Mouse (Mus musculus) bone marrow macrophage, adult 2 months (primary cell): ENCODE results near the gene Rab11fip5. TPM values are rescaled to one million over a fixed set of nuclear protein-coding genes. Genes with fewer than 3 reads are reported as not detected.

Experiments used
- H3K27ac ChIP-seq: 2 replicates; pipeline ENCODE4 v1.5.1; 2012; ENCODE audit warnings: low read depth, low read length; ENCODE audit not compliant: insufficient read depth
- H3K4me1 ChIP-seq: 2 replicates; pipeline ENCODE4 v1.6.1; 2012; ENCODE audit warnings: low read length; ENCODE audit not compliant: control insufficient read depth, insufficient read depth
- H3K4me3 ChIP-seq: 2 replicates; pipeline ENCODE4 v1.5.1; 2012; ENCODE audit warnings: mild to moderate bottlenecking, low read length, moderate library complexity; ENCODE audit not compliant: insufficient read depth
- CTCF ChIP-seq: IDR thresholded peaks from 2 replicates; pipeline ENCODE4 v1.5.1; 2012; ENCODE audit warnings: low read depth, mild to moderate bottlenecking, low read length, moderate library complexity
- POLR2A ChIP-seq: IDR thresholded peaks from 2 replicates; pipeline ENCODE4 v1.6.1; 2012; ENCODE audit warnings: mild to moderate bottlenecking, low read depth, low read length, borderline replicate concordance
- polyA plus RNA-seq: library from polyadenylated mRNA; stranded (reverse); fragments of >200 nt; gene quantifications from 2 replicates; pipeline ENCODE4 v1.2.4, GENCODE M21; 2012; ENCODE audit not compliant: missing spikeins, insufficient read depth, insufficient read length

Gene Rab11fip5
- polyA plus RNA-seq, 1 experiment, result 160 TPM

- TF ChIP-seq POLR2A, result no peak
- no peak for TF ChIP-seq CTCF
- Histone ChIP-seq H3K27ac (peak overlapping the region; percentile 67), H3K4me3 (no peak overlapping the region)
These were observed 49.3 kb downstream of the Rab11fip5 start for GRCm38 (mm10) chr6:85325109-85325508.

GRCm38 (mm10) chr6:85320445-85320866 lies 54.0 kb downstream of the Rab11fip5 start:
- TF ChIP-seq CTCF (no peak), POLR2A (no peak)
- H3K4me3 ChIP-seq, result no peak overlapping the region

More at GRCm38 (mm10) chr6:85325109-85325508, 49.3 kb downstream of the Rab11fip5 start:
- H3K4me1 ChIP-seq, result peaks cover 36% of the 10 kb centered on the region

GRCm38 (mm10) chr6:85316211-85316610 lies 58.2 kb downstream of the Rab11fip5 start:
- TF ChIP-seq POLR2A (no peak), CTCF (no peak)
- Histone ChIP-seq H3K4me1 (peaks cover 11% of the 10 kb centered on the region), H3K4me3 (no peak overlapping the region), H3K27ac (no peak overlapping the region)

More at GRCm38 (mm10) chr6:85320445-85320866, 54.0 kb downstream of the Rab11fip5 start:
- Histone ChIP-seq H3K27ac (no peak overlapping the region), H3K4me1 (peaks cover 31% of the 10 kb centered on the region)

GRCm38 (mm10) chr6:85314064-85314798 lies 60.2 kb downstream of the Rab11fip5 start:
- H3K4me3 ChIP-seq, result no peak overlapping the region
- TF ChIP-seq CTCF, result no peak
- TF ChIP-seq POLR2A, result no peak
- peaks cover 11% of the 10 kb centered on the region for H3K4me1 ChIP-seq
- no peak overlapping the region for H3K27ac ChIP-seq

GRCm38 (mm10) chr6:85307894-85308293 lies 66.5 kb downstream of the Rab11fip5 start:
- TF ChIP-seq POLR2A (no peak), CTCF (no peak)
- peaks cover 8% of the 10 kb centered on the region for H3K4me1 ChIP-seq
- H3K27ac ChIP-seq, result no peak overlapping the region
- H3K4me3 ChIP-seq, result no peak overlapping the region

- no peak overlapping the region for H3K4me3 ChIP-seq
- TF ChIP-seq CTCF (no peak), POLR2A (no peak)
- H3K27ac ChIP-seq, result no peak overlapping the region; the same call in 1 of the 2 replicates
- peaks cover 18% of the 10 kb centered on the region for H3K4me1 ChIP-seq
These were observed 68.1 kb downstream of the Rab11fip5 start for GRCm38 (mm10) chr6:85306375-85306774.

- peaks cover 18% of the 10 kb centered on the region for H3K4me1 ChIP-seq
- no peak overlapping the region for H3K4me3 ChIP-seq
- no peak overlapping the region for H3K27ac ChIP-seq
- TF ChIP-seq POLR2A (no peak), CTCF (no peak)
These were observed 68.6 kb downstream of the Rab11fip5 start for GRCm38 (mm10) chr6:85305826-85306225.

GRCm38 (mm10) chr6:85304966-85305365 lies 69.5 kb downstream of the Rab11fip5 start:
- Histone ChIP-seq H3K4me3 (no peak overlapping the region), H3K4me1 (peaks cover 18% of the 10 kb centered on the region), H3K27ac (no peak overlapping the region)
- no peak for TF ChIP-seq POLR2A
- TF ChIP-seq CTCF, result no peak

GRCm38 (mm10) chr6:85302326-85303055 lies 71.9 kb downstream of the Rab11fip5 start:
- Histone ChIP-seq H3K4me3 (no peak overlapping the region), H3K27ac (no peak overlapping the region), H3K4me1 (peaks cover 18% of the 10 kb centered on the region)
- TF ChIP-seq POLR2A (no peak), CTCF (no peak)

- TF ChIP-seq POLR2A (no peak), CTCF (no peak)
- Histone ChIP-seq H3K27ac (no peak overlapping the region), H3K4me1 (peaks cover 26% of the 10 kb centered on the region), H3K4me3 (no peak overlapping the region)
These were observed 78.9 kb downstream of the Rab11fip5 start for GRCm38 (mm10) chr6:85295384-85296167.
